Mouse (Mus musculus): ENCODE data around the gene Agbl1. TPM values are rescaled to one million over a fixed set of nuclear protein-coding genes. Genes with fewer than 3 reads are reported as not detected.

The Agbl1 gene
- polyA plus RNA-seq (2012; ENCODE audit: low replicate concordance) = not detected in 2 replicates

GRCm38 (mm10) chr7:76229311-76229937, at the start of gene Agbl1:
Gene Agbl1 (plus strand): TSS chr7:76229887.

All from leukemia stem cell, adult 10-12 weeks (primary cell).